Mouse (Mus musculus) neutrophil, adult 59 days (primary cell): ENCODE measurements around the gene Ciart. TPM values are rescaled to one million over a fixed set of nuclear protein-coding genes. Genes with fewer than 3 reads are reported as not detected.

ENCODE experiments used
- total RNA-seq, 2 experiments: library from RNA; stranded (reverse); gene quantifications; 1 replicate in 1 of 2; 2 replicates in 1 of 2; pipeline ENCODE4 v1.2.4; 2023

The Ciart gene
- 10 to 100 TPM in 1 of 2 experiments, 1 to 10 TPM in 1; 8.7 to 12.9 TPM for total RNA-seq

DNA sequence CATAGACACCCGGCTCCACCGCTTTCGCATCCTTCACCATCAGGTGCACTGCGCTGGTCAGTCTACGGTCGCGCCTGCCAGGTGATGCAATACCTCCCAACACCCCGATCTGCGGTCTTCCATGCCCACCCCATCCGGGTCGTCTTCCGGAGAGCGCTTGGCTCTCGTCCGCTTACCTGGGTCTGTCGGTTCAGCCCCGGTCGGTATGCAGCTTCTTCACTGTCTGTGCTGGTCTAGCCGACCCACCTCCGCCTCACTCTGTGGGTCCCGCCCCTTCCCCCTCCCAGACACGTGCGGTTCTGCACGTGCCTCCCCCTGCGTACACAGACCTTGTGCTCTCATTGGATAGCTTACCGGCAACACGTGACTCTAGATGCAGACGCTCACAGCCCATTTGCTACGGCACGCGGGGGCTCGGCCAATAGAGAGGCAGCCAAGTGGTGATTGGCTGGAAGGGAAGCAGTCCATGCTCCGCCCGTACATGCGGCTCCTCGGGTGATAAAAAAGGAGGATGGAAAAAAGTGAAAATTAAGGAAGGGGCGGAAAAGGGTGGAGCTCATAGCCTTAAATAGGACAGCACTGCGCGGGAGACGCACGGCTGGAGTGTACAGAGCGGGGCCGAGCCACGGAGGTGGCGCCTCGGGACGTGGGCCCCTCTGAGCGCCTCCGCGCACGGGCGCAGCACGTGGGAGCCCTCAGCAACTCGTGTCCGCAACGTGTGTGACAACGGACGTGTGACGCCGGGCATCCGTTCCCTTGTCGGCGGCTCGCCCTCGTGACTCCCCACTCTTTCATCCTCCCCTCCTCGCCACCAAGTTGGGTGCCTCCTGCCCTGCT is at the start of gene Ciart:
TSS of gene Ciart (minus strand) at position 273 of the 837 bp plus-strand sequence.

DNA sequence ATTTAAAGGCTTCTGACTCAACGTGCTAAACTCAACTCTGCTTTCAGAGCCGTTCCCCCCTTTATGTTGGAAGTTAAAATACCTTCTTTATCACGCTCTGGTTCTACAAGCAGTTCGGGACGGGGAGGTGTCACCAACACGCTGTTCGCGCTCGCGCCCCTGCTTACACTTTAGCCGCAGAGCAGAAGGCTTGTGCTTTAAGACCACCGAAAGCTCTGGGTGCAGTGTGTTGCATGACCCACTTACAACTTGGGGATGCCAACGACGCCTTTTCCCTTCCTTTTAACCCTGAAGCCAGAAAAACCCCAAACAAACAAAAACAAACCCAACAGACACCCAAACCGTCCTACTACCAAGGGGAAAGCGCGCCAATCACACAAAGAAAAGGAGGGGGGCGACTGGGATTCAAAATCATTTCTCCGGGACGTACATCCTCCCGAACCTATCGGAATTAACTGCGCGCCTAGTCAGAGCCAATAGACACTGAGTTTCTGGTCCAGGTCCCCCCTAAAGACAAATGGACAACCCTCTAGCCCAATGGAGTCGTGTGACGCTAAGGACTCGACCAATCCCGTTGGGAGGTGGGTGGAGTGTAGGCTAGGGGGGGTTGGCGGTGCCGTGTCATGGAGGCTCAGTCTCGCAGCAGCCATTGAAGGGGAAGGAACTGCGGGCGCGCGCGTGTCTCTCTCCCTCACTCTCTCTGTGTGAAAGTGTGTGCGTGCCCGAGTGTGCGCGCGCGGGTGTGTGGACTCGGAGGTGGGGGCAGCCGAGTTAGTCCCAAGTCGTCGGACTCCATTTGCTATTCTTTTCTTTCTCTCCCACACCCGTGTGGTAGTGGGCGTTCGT is 46.8 kb upstream of the Ciart start, which contains the start of gene Anp32e:
TSS of gene Anp32e (plus strand) at position 589 of the 846 bp plus-strand sequence.

DNA sequence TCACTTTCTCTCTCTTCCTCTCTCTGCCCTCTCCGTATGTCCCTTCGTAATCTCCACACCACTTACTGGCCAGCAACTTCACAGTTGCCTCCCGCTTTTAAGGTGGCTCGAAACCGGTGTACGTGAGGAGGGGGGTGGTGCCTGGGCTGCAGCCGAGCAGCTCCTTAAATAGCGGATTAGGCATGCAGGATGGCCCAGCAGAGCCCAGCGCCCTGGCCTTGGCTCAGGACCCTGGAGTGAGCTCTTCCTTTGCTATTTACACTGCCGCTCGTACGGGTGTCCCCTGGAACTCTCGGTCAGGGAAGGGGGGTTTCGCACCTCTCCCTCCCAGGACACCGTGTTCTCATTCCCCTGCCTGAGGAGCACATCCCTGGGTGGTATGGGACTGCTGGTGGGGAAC is 22.5 kb upstream of the Ciart start, which contains the start of gene Car14:
TSS of gene Car14 (minus strand) at position 124 of the 400 bp plus-strand sequence.

DNA sequence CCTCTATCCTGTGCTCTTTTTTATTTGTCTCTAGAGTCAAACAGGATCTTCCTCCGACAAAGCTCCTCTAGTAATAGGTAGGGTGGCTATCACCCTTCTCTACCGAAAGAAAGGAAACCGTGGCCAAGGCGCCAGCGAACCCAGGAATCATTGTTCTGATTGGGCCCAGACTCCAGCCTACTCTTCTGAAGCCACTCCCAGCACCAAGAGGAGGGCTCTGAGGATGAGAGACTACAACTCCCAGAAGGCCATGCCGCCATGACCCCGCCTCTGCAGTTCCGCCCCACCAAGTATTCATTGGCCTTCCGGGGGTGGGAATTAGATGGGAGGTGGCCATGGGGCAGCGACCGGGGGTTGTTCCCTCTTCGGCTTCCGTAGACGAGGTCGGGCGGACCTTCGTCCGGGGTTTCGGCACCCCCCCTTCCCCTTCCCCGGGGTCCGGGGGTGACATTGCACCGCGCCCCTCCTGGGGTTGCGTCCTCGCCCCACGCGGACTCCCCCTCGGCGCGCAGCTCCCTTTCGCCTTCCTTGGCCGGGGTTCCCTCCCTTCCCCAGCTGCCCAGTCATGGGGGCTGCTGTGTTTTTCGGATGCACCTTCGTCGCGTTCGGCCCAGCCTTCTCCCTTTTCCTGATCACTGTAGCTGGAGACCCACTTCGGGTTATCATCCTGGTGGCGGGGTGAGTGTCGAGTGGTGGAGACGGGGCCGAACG is 11.7 kb upstream of the Ciart start, which contains the start of gene Aph1a:
TSS of gene Aph1a (plus strand) at position 364 of the 711 bp plus-strand sequence.

DNA sequence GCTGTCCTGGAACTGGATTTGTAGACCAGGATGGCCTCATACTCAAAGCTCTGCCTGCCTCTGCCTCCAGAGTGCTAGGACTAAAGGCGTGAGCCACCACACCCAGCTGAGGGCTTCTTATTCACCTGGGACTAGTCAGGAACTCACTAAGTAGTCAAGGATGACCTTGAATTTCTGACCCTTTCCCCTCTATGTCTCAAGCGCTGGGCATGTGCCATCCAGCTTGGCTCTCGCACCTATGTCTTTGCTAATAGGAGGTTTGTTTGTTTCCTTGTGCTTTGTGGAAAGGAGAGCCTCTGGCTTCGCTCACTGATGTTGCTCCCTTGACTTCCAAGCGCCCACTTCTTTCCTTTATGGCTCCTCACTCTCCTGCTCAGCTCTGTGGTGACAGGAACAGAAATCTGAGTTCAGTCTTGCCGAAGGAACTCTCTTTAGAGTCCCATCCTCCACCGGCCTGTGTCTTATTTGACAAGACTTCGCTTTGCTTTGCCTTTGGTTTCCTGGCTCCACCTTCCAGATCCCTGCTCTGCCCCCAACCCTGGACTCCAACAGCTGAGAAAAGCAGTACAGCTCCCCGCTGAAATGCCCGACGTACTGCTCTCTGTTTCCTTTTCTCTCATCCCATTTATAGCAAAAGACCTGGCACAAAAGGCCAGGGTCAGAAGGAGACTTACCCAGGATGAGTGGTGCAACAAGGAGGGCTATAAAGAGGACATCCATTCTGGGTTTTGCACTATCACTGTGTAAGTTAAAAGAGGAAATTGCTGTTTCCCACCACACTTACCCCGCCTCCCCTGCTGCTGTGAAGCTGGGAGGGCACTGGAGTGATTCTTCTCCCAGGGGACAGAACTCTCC is 9.4 kb upstream of the Ciart start, which contains the start of gene BC028528:
TSS of gene BC028528 (minus strand) at position 795 of the 855 bp plus-strand sequence.

DNA sequence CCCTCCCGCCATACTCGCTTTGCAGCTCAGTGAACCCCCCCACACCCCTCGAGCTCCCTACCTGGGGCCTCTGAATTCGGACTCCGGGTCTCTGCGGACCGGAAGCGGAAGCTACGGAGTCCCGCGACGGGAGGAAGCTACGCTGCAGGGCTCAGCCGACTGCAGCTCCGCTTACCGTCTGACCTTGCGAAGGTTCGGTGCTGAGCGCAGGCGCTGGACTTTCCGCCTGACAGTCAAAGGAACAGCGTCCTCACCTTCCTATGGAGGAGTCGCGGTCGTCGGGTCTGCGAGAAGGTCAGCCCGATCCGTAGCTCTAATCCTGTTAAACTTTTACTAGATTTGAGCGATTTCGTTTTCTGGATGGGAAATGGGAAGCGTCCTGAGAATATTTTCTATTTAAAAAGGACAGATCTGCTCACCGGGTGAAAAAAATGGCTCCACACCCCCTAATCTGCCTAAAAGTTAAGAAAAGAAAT is 10.6 kb downstream of the Ciart start, which contains the start of gene Mrps21:
TSS of gene Mrps21 (minus strand) at position 128 of the 476 bp plus-strand sequence.

DNA sequence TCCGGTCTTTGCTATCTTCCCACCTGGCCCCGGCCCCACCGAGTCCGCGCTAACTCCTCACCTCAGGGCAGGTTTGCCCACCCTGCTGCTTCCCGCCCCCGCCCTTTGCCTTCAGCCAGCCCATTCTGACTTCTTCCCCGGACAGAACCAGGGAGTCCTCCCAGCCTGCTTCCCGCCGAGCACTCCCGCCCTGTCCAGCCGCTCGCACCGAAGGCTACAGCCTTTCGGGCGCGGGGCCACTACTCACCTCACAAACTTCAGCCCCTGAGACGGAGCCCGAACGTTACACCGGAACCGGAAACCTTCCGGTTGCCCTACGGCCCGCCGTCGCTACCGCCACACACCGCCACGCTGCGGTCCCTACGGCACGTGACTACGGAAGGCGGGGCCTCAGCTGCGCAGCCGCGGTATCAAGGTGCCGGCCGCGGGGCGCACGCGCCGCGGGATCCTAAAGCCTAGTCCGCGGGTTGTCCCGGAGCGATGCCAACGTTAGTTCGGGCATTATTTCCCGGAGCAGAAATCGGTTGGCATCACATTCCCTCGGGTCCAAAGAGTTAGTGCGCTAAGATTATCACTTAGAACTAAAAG is 26.5 kb downstream of the Ciart start, which contains the start of gene Prpf3:
TSS of gene Prpf3 (minus strand) at position 384 of the 588 bp plus-strand sequence.

Other genes starting within 250 kb of the Ciart start
- gene Mcl1, start 223.5 kb downstream of the Ciart start, total RNA-seq = 100 to 1,000 TPM; 613 to 697 TPM
- 1 to 10 TPM; 3.8 to 4.1 TPM for gene Adamtsl4, start 194.3 kb downstream of the Ciart start, total RNA-seq
- gene Ecm1, start 142.7 kb downstream of the Ciart start, total RNA-seq = 1 to 10 TPM; 5.5 to 9.6 TPM
- 10 to 100 TPM; 19.9 to 21.2 TPM for gene Tars2, start 122.0 kb downstream of the Ciart start, total RNA-seq
- 10 to 100 TPM; 44.0 to 56.5 TPM for gene Rprd2, start 63.4 kb downstream of the Ciart start, total RNA-seq
- 10 to 100 TPM; 25.2 to 27.4 TPM for gene Prpf3, start 26.4 kb downstream of the Ciart start, total RNA-seq
- gene Mrps21, start 10.7 kb downstream of the Ciart start, total RNA-seq = 100 to 1,000 TPM; 115 to 129 TPM
- gene BC028528, start 9.8 kb upstream of the Ciart start, total RNA-seq = 10 to 100 TPM; 32.4 to 37.1 TPM
- 10 to 100 TPM; 60.7 to 67.1 TPM for gene Aph1a, start 11.7 kb upstream of the Ciart start, total RNA-seq
- gene Car14, start 22.4 kb upstream of the Ciart start, total RNA-seq = not detected
- 10 to 100 TPM; 76.6 to 90.5 TPM for gene Anp32e, start 47.0 kb upstream of the Ciart start, total RNA-seq
- 10 to 100 TPM; 39.9 to 68.8 TPM for gene Plekho1, start 113.8 kb upstream of the Ciart start, total RNA-seq
- gene Vps45, start 176.2 kb upstream of the Ciart start, total RNA-seq = 10 to 100 TPM; 16.1 to 22.9 TPM
- 10 to 100 TPM; 14.0 to 20.9 TPM for gene Otud7b, start 222.3 kb upstream of the Ciart start, total RNA-seq